Mouse (Mus musculus): Measurements from ENCODE around the gene Leo1.
"Not testable (repeated sequence)": the region's sequence is repeated elsewhere in the genome, so short reads cannot be mapped to it uniquely, and the experiment has no call there.

The Leo1 gene

GRCm38 (mm10) chr9:75425796-75426391 lies 15.4 kb upstream of the Leo1 start:
- no peak for DNase-seq (ENCODE audit: low spot score in 2 of 2)

DNA sequence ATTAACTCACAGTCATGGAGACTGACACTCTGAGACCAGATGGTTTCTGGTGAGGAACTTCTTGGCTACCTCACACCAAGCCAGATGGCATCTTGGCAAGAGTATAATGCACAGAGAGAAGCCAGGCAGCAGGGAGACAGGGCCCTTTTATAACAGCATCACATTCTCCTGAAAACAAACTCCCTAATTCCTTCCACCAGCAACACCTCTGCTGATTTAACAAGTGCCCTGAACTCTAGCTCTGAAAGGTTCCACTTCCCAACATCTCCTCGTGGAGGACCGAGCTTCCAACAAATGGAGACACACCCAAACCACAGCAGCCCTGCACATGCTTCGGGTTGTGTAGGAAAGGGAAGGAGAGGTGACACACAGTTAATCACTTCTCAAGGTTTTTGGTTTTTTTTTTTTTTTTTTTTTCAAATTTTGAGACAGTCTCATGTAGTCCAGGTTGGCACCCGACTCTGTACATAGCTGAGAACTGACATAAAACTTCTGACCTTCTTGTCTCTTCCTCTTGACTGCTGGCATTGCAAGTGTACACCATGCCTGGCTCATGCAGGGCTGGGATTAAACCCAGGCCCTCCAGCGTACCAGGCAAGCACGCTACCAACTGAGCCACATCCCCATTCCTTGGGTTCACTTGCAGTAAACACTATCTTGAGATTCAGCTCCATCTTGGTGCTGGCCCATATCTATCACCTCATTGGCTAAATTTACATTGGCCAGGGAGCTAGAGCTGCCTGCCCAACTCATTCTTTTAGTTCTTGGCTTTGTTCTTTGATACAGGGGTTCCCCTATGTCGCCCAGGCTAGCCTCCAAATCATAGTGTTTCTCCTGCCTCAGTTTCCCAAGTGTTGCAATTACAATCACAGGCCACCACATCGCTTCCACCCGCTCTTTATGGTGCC lies 13.7 kb upstream of the Leo1 start:
- DNase-seq (ENCODE audit: low spot score in 2 of 2): no peak

- no peak for DNase-seq (ENCODE audit: low spot score in 2 of 2)
These were observed 13.1 kb upstream of the Leo1 start for GRCm38 (mm10) chr9:75428274-75428600.

DNA sequence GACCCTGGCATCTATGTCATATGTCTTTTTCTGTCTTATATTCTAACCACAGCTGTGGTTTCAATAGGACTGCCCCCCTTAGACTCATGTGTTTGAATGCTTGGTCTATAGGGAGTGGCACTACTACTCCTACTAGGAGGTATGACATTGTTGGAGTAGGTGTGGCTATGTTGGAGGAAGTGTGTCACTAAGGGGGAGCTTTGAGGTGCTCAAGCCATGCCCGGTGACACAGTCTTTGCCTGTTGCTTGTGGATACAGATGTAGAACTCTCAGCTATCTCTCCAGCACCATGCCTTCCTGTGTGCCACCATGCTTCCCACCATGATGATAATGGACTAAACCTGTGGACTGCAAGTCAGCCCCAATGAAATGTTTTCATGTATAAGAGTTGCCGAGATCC lies 12.3 kb upstream of the Leo1 start:
- DNase-seq (ENCODE audit: low spot score in 2 of 2): no peak

DNA sequence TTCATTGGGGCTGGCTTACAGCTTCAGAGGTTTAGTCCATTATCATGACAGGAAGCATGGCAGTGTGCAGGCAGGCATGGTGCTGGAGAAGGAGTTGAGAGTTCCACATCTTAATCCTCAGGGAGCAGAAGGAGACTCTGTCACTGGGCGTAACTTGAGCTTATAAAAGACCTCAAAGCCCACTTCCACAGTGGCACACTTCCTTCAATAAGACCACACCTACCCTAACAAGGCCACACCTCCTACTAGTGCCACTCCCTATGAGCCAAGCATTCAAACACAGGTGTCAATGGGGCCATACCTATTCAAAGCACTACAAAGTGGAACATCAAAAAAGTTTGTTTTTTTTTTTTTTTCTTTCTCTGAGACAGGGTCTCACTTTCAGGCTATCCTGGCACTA lies 11.7 kb upstream of the Leo1 start:
- DNase-seq (ENCODE audit: low spot score in 2 of 2): no peak

- DNase-seq (ENCODE audit: low spot score in 2 of 2): no peak
These were observed 10.3 kb upstream of the Leo1 start for GRCm38 (mm10) chr9:75430822-75431621.

GRCm38 (mm10) chr9:75432694-75433093 lies 8.6 kb upstream of the Leo1 start:
- no peak for DNase-seq (ENCODE audit: low spot score in 2 of 2)

GRCm38 (mm10) chr9:75434172-75434793 lies 7.0 kb upstream of the Leo1 start:
- peak; percentile 52 to 64 for DNase-seq (ENCODE audit: low spot score in 2 of 2)

- DNase-seq (ENCODE audit: low spot score in 2 of 2): no peak
These were observed 6.5 kb upstream of the Leo1 start for GRCm38 (mm10) chr9:75434872-75435271.

GRCm38 (mm10) chr9:75435291-75435690 lies 6.0 kb upstream of the Leo1 start:
- no peak for DNase-seq (ENCODE audit: low spot score in 2 of 2)

- DNase-seq (ENCODE audit: low spot score in 2 of 2): peak; percentile 45 to 55
These were observed 5.4 kb upstream of the Leo1 start for GRCm38 (mm10) chr9:75435918-75436317.

GRCm38 (mm10) chr9:75437653-75438385 lies 3.5 kb upstream of the Leo1 start:
- peak; percentile 55 to 69 for DNase-seq (ENCODE audit: low spot score in 2 of 2)

- peak; percentile 10 to 70 for DNase-seq (ENCODE audit: low spot score in 2 of 2)
These were observed 387 bp downstream of the Leo1 start for GRCm38 (mm10) chr9:75441691-75442131.

- no peak for DNase-seq (ENCODE audit: low spot score in 2 of 2)
These were observed 3.7 kb downstream of the Leo1 start for GRCm38 (mm10) chr9:75444981-75445380.

- DNase-seq (ENCODE audit: low spot score in 2 of 2): not testable (repeated sequence)
These were observed 5.2 kb downstream of the Leo1 start for GRCm38 (mm10) chr9:75446574-75446973.

GRCm38 (mm10) chr9:75448021-75448420 lies 6.7 kb downstream of the Leo1 start:
- no peak for DNase-seq (ENCODE audit: low spot score in 2 of 2)

- no peak for DNase-seq (ENCODE audit: low spot score in 2 of 2)
These were observed 12.7 kb downstream of the Leo1 start for GRCm38 (mm10) chr9:75453994-75454393.

DNA sequence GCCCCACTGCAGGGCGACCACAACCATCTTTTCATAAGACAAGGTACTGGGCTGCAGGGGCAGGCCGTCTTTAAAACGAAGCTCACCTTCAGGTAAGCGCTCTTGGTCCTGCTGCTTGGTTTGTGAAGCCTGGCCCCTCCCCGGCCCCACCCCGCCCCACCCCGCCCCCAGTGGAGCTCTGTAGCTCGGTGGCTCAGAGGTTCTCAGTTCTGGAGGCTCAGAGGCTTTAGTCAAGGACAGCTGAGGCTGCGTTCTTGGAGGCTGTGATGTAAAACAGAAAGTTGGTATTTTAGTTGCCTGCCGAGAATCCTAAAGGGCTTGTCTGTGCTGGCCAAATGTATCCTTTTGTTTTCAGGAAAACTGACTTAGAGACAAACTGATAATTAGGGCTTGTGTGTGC lies 14.4 kb downstream of the Leo1 start:
- no peak for DNase-seq (ENCODE audit: low spot score in 2 of 2)

DNA sequence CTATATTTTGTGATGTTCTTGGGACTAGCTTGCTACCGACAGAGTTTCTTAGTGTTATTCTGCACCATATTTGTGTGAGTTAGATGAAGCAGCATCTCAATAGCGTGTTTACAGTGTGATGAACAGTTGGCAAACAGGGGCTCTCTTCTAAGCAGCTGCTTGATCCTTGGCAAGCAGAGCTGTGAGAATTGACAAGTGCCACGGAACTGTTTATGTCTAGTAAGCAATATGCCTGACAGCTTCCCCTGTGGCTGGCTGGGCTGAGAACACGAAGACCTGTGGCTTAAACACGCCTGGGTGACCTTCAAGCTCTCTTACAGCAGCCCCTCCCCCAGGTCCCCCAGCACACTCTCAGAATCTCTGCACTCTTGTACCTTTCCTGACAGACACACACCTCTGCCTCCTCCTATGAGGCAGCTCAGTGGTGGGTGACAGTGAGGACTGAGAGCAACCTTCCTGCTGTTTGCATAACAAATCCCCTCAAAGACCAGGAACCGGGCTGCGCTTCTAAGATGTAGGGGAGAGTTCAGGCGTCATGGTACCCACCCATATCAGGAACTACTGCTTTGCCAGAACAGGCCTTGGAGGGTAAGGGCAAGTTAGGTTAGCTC lies 21.8 kb downstream of the Leo1 start:
- DNase-seq (ENCODE audit: low spot score in 2 of 2): no peak

- no peak for DNase-seq (ENCODE audit: low spot score in 2 of 2)
These were observed 24.5 kb downstream of the Leo1 start for GRCm38 (mm10) chr9:75465856-75466255.

- DNase-seq (ENCODE audit: low spot score in 2 of 2): no peak
These were observed 25.3 kb downstream of the Leo1 start for GRCm38 (mm10) chr9:75466641-75467040.

Data from thymus, postnatal 10 days (tissue).